Mouse (Mus musculus) fibroblast of lung, adult 2 months (primary cell): ENCODE measurements around the gene Calm2.

Experiments
- DNase-seq: peaks from one replicate; pipeline ENCODE4 v3.0.0-alpha.2; 2011; ENCODE audit warnings: low read depth

Calm2 gene

GRCm38 (mm10) chr17:87446767-87447611 is at the start of gene Calm2:
Gene Calm2, minus strand, starts transcription at chr17:87446935.
- DNase-seq, result peak; percentile 85

DNA sequence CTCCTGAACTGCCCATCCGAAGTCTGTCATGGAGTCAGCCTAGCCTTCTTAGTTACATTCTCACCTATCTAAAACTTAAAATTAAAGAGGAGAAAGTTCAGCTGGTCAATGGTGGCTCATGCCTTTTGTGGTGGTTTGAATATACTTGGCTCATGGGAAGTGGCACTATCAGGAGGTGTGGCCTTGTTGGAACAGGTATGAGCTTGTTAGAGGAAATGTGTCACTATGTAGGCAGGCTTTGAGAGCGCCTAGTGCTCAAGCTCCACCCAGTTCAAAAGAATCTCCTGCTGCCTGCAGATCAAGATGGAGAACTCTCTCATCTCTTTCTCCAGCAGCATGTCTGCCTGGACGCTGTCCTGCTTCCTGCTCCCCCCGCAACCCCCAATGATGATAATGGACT is 48.8 kb upstream of the Calm2 start:
- DNase-seq, result no peak

GRCm38 (mm10) chr17:87494310-87494709 is 47.6 kb upstream of the Calm2 start:
- no peak for DNase-seq

- no peak for DNase-seq
These were observed 45.6 kb upstream of the Calm2 start for GRCm38 (mm10) chr17:87492286-87492685.

GRCm38 (mm10) chr17:87490295-87490694 is 43.6 kb upstream of the Calm2 start:
- DNase-seq, result no peak

- DNase-seq, result no peak
These were observed 39.0 kb upstream of the Calm2 start for GRCm38 (mm10) chr17:87485751-87486150.

DNA sequence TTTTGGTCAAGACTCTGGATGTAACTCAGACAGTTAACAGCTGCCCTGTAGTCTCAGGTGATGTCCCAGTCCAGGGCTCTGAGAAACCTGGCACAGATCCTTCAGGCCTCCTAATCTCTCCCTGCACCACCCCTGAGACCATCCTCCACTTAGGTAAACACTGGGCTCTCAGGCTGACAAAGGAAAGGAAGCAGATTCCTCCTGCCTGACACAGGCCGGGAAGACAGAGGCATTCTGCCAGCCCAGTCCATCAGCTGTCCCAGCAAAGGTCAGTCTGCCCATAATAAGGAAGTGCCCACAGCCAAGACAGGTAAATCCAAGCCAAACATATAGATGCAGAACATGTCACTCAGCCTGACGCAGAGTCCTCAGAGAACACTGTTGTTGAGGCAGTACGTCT is 36.1 kb upstream of the Calm2 start:
- DNase-seq, result no peak

GRCm38 (mm10) chr17:87478569-87478968 is 31.8 kb upstream of the Calm2 start:
- DNase-seq, result no peak

DNA sequence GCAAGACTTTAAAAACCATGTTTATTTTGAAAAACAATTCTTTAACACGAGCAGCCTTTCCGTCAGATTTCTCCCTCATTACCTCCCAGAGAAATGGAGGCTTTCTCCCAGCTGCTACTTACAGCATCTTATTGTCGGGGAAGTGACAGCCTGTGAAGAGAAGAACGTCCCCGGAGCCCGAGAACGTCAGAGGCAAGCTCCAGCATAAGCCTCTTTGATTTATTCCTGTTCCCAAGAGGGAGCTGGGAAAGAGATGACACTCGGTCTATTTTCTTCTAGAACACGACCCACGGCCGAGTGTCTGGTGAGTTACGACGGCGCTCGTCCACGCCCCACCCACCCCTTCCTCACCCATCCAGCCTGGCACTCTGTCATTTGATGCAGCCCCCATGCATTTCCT is 30.9 kb upstream of the Calm2 start:
- no peak for DNase-seq

GRCm38 (mm10) chr17:87475356-87475755 is 28.6 kb upstream of the Calm2 start:
- DNase-seq, result no peak

DNA sequence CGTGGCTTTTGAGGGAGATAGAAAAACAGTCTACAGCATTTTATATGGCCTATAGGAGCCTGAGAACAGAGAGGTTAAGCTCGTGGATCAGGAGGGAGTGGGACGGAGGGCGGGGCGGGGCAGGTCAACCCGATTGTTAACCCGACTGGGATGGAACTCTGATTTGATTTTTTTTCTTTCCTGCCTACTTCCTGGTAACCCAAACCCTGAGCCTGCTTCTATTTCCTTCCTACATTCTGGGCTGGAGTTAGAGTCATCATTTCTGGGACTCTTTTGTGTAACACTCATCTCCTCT is 27.7 kb upstream of the Calm2 start:
- no peak for DNase-seq

GRCm38 (mm10) chr17:87473736-87474500 is 27.2 kb upstream of the Calm2 start:
- DNase-seq, result no peak

GRCm38 (mm10) chr17:87473441-87473735 is 26.7 kb upstream of the Calm2 start:
- DNase-seq, result no peak

GRCm38 (mm10) chr17:87472879-87473278 is 26.1 kb upstream of the Calm2 start:
- no peak for DNase-seq

DNA sequence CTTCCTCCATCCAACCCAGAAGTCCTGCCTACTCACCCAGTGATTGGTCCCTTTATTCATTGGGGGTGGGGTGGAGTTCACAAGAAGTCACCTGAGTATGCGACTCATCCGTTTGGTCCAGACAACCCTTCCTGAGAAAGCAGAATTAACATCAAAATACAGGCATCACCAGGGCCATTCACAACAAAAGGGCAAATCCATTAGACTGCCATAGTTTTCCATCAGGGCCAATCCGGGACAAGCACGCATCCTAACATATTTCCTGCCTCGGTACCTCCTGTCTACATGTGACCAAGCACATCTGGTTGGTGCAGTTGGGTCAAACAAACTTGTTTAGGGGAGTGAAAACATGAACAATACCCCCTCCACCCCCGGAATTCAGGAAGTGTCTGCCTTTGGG is 24.9 kb upstream of the Calm2 start:
- no peak for DNase-seq

- DNase-seq, result no peak
These were observed 24.1 kb upstream of the Calm2 start for GRCm38 (mm10) chr17:87470797-87471196.

GRCm38 (mm10) chr17:87470282-87470681 is 23.5 kb upstream of the Calm2 start:
- DNase-seq, result no peak

DNA sequence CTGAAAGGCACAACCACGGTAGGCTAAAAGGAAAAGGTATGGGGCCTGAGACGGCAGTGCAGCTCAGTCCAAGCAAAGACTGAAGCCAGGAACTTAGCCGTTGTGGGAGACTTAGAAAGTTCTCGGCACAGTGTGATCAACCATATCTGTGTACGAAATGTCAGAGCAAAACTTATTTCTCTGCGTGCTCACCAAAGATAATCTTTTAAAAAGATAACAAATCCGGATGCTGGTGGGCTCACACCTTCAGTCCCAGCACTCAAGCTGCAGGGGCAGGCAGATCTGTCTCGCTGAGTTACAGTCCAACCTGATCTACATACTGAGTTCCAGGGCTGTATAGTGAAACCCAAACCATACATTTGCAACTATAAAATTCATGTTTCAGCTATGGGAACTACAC is 22.7 kb upstream of the Calm2 start:
- DNase-seq, result no peak

DNA sequence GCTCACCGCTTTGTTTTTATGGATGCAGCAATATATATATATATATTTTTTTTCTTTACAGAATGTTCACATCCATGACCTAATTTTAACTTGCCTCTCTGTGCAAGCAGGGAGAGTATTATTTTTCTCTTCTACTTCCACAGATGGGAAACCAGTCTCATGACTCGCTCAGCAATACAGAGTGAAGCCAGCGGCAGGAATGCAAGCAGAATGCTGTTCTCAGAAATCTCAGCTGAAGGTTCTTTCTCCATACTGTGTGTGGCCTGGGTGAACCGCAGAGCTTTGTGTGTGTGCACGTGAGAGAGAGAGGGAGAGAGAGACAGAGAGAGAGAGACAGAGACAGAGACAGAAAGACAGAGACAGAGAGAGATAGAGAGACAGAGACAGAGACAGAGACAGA is 21.9 kb upstream of the Calm2 start:
- no peak for DNase-seq

DNA sequence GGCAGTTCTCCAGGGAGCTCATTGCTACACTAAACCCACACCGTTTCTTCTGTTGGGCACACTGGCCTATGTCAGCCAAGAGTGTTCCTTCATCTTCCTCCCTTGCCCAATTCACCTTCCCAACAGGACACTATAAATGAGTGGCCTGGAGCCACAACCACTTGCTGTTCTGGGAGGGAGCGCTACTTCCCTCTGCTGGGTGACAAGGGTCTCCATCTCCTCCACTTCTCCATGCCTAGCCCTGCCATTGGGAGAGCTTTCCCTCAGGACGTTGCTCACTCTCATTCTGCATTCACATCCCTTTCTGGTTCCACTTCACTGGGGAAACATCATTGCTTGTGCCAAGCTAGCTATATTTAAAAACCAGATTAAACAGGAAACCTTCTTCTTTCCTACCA is 14.8 kb upstream of the Calm2 start:
- DNase-seq, result no peak

GRCm38 (mm10) chr17:87460669-87461498 is 14.1 kb upstream of the Calm2 start:
- no peak for DNase-seq

GRCm38 (mm10) chr17:87459750-87460668 is 13.3 kb upstream of the Calm2 start:
- no peak for DNase-seq
